Mouse (Mus musculus) kidney, postnatal 0 days (tissue): ENCODE results near the gene Dlk1. TPM values are rescaled to one million over a fixed set of nuclear protein-coding genes. Genes with fewer than 3 reads are reported as not detected.

ENCODE experiments used
- ATAC-seq: fragments of 200-750 bp; cut with Nextera tagmentation; replicated peaks from 2 replicates; pipeline ENCODE4 v1.8.0; 2017; ENCODE audit warnings: low read depth, moderate number of reproducible peaks, moderate TSS enrichment, moderate library complexity; ENCODE audit not compliant: low FRiP score
- DNase-seq: peaks from one replicate; pipeline ENCODE4 v3.0.0-alpha.2; 2016; ENCODE audit warnings: low spot score
- H3K27ac ChIP-seq: fragments of 300-500 bp; sonication (generic); 2 replicates; pipeline ENCODE4 v1.5.1; 2014; ENCODE audit warnings: mild to moderate bottlenecking
- H3K27me3 ChIP-seq: fragments of 300-500 bp; sonication (generic); 2 replicates; pipeline ENCODE4 v1.6.1; 2014; ENCODE audit warnings: low read length, mixed read lengths; ENCODE audit not compliant: insufficient read depth
- H3K36me3 ChIP-seq: fragments of 300-500 bp; sonication (generic); 2 replicates; pipeline ENCODE4 v1.6.1; 2014; ENCODE audit warnings: low read length, mixed read lengths; ENCODE audit not compliant: insufficient read depth
- H3K4me1 ChIP-seq: fragments of 300-500 bp; sonication (generic); replicated peaks from 2 replicates; pipeline ENCODE4 v1.6.1; 2014; ENCODE audit warnings: antibody characterized with exemption, low read length, mixed read lengths; ENCODE audit not compliant: insufficient read depth
- H3K4me2 ChIP-seq: fragments of 300-500 bp; sonication (generic); 2 replicates; pipeline ENCODE4 v1.6.1; 2014; ENCODE audit warnings: mild to moderate bottlenecking, low read length, moderate library complexity, mixed read lengths
- H3K4me3 ChIP-seq: fragments of 300-500 bp; sonication (generic); replicated peaks from 2 replicates; pipeline ENCODE4 v1.5.1; 2014; ENCODE audit warnings: low read depth, low read length
- H3K9ac ChIP-seq: fragments of 300-500 bp; sonication (generic); 2 replicates; pipeline ENCODE4 v1.6.1; 2014; ENCODE audit warnings: low read depth, low read length
- H3K9me3 ChIP-seq: fragments of 300-500 bp; sonication (generic); replicated peaks from 2 replicates; pipeline ENCODE4 v1.6.1; 2016; ENCODE audit warnings: low read length, inconsistent platforms, mixed read lengths
- CTCF ChIP-seq: IDR thresholded peaks from 2 replicates; pipeline ENCODE4 v1.5.1; 2016; ENCODE audit warnings: antibody characterized with exemption, low read depth, mild to moderate bottlenecking, moderate library complexity
- WGBS: fragments of 180-500 bp; shearing (Covaris S2); extraction: QIAGEN DNeasy Blood & Tissue Kit; methylation state at CpG from one replicate; pipeline ENCODE4 v1.1.7; 2014; 5-methylcytosine and 5-hydroxymethylcytosine counted together
- polyA plus RNA-seq: library from polyadenylated mRNA; unstranded; fragments of >200 nt; fragmentation: Nextera tagmentation; extraction: Ambion mirVana; gene quantifications from 2 replicates; pipeline ENCODE4 v1.2.1, GENCODE M21; 2015

The Dlk1 gene
- polyA plus RNA-seq, 1 experiment from 2014 or later, result 31.1 TPM

DNA sequence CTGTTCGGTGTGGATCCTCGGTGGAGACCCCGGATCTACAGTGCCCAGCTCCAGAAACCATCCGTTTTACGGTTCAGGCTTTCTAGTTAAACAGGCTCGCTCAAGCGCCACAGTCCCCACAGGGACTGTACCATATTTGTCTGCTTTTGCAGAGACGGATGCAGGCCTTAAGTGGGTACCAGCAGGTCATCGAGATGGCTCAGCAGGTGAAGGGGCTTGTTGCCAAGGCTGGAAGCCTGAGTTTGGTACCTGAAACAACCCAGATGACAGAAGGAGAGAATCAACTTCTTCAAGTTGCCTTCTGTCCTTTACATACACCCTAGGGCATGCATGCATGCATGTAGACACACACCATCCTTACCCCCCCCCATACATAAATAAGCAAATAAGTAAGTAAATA lies 40.8 kb downstream of the Dlk1 start:
- no peak for ATAC-seq
- no peak for DNase-seq
- no peak for TF ChIP-seq CTCF

DNA sequence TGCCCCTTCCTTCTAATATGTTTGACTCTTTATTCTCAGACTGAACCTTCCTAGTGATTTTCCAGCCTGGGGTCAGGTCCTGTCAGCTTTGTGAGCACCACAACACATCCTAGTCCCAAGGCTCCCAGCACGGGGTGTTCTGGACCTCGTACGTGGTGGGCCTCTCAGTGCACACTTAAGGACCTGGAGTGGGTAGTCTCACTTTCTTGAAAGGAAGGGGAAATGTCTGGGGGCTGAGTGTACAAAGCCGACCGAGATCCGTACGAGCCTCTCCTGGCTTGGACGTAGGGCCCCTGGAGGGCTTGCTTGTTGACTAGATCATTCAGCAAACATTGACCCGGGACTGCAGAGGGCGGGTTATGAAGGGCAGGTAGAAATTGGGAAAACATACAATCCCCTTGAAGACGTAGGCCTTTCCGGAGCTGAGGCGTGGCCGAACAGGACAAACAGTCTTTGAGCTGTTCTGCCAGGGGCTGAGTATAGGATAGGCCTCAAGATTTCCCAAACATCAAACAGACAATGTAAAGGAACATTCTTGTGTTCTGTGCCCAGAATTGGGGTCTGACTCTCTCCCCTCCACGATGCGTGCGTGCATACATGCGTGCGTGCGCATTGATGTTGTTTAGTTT lies 42.5 kb downstream of the Dlk1 start:
- DNase-seq (no peak), ATAC-seq (no peak)
- H3K4me1 ChIP-seq, result no peaks in the 10 kb centered on the region
- H3K9me3 ChIP-seq, result no peaks in the 10 kb centered on the region
- no peak for TF ChIP-seq CTCF
- no peak overlapping the region for H3K4me2 ChIP-seq
- no peaks in the 10 kb centered on the region for H3K27me3 ChIP-seq
- H3K4me3 ChIP-seq, result no peak overlapping the region
- H3K27ac ChIP-seq, result no peak overlapping the region
- 80% methylated on average over 20 of the region's 20 CpGs for WGBS
- no peak overlapping the region for H3K9ac ChIP-seq
- H3K36me3 ChIP-seq, result no peaks in the 10 kb centered on the region

More for the DNA sequence above, 40.8 kb downstream of the Dlk1 start:
- no peak overlapping the region for H3K4me2 ChIP-seq
- no peaks in the 10 kb centered on the region for H3K36me3 ChIP-seq
- 80% methylated on average over 9 of the region's 9 CpGs for WGBS
- no peak overlapping the region for H3K9ac ChIP-seq
- no peaks in the 10 kb centered on the region for H3K9me3 ChIP-seq
- H3K27ac ChIP-seq, result no peak overlapping the region
- H3K27me3 ChIP-seq, result no peaks in the 10 kb centered on the region
- H3K4me3 ChIP-seq, result no peak overlapping the region
- no peaks in the 10 kb centered on the region for H3K4me1 ChIP-seq

- no peak overlapping the region for H3K4me2 ChIP-seq
- no peaks in the 10 kb centered on the region for H3K4me1 ChIP-seq
- no peaks in the 10 kb centered on the region for H3K9me3 ChIP-seq
- H3K27me3 ChIP-seq, result no peaks in the 10 kb centered on the region
- 36% methylated on average over 6 of the region's 6 CpGs for WGBS
- H3K9ac ChIP-seq, result no peak overlapping the region
- peak; percentile 57; the same call in 1 of the 2 replicates for ATAC-seq
- H3K36me3 ChIP-seq, result no peaks in the 10 kb centered on the region
- DNase-seq, result peak; percentile 63
- H3K4me3 ChIP-seq, result no peak overlapping the region
- no peak for TF ChIP-seq CTCF
- no peak overlapping the region for H3K27ac ChIP-seq
These were observed 43.8 kb downstream of the Dlk1 start for GRCm38 (mm10) chr12:109496397-109496796.

DNA sequence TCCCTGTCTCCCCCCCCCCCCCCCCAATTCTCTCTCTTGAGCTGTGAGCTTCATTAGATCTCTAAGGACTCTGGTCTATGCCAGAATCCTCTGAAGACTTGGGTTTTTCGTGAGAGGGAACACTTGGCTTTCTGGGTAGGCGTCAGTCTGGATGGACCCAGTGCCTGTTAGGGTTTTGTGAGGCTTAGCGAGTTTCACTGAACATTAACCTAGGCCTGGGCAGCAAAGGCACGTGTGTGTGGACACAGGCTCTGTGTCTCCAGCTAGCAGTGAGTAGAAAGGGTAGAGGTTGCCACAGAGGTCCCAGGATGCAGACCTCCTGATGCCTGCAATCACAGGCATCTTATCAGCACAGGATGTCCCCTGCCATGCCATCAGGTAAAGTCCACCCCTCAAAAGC lies 48.4 kb downstream of the Dlk1 start:
- H3K4me3 ChIP-seq, result no peak overlapping the region
- no peaks in the 10 kb centered on the region for H3K4me1 ChIP-seq
- no peak for DNase-seq
- H3K27me3 ChIP-seq, result no peaks in the 10 kb centered on the region
- H3K27ac ChIP-seq, result no peak overlapping the region
- no peak overlapping the region for H3K4me2 ChIP-seq
- no peak overlapping the region for H3K9ac ChIP-seq
- no peak for TF ChIP-seq CTCF
- no peaks in the 10 kb centered on the region for H3K9me3 ChIP-seq
- ATAC-seq, result peak; percentile 49; the same call in 1 of the 2 replicates
- 53% methylated on average over 4 of the region's 4 CpGs for WGBS
- no peaks in the 10 kb centered on the region for H3K36me3 ChIP-seq

GRCm38 (mm10) chr12:109502360-109503040 lies 49.9 kb downstream of the Dlk1 start:
- Histone ChIP-seq H3K27ac (no peak overlapping the region), H3K36me3 (no peaks in the 10 kb centered on the region), H3K9ac (no peak overlapping the region), H3K9me3 (no peaks in the 10 kb centered on the region), H3K27me3 (no peaks in the 10 kb centered on the region), H3K4me2 (no peak overlapping the region), H3K4me1 (no peaks in the 10 kb centered on the region), H3K4me3 (no peak overlapping the region)
- ATAC-seq (no peak), DNase-seq (no peak)
- 89% methylated on average over 6 of the region's 6 CpGs for WGBS
- no peak for TF ChIP-seq CTCF

DNA sequence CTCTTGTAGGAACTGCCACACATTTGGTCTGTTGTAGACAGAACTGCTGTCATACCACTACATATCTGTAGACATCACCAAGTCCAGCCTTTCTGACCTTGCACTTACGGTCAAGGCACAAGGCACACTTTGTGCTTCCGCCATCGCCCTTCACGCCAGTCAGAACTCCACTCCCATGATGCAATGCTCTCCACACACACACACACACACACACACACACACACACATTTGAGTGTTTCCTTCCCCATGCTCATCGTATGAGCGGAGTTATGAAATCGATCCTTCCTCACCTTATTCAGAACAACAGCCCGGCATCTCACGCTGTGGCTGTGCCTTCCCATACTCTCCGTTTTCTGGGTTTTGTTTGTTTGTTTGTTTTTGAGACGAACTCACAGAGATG lies 55.1 kb downstream of the Dlk1 start:
- 84% methylated on average over 11 of the region's 11 CpGs for WGBS
- no peaks in the 10 kb centered on the region for H3K36me3 ChIP-seq
- H3K4me3 ChIP-seq, result no peak overlapping the region
- no peak for ATAC-seq
- H3K9ac ChIP-seq, result no peak overlapping the region
- H3K4me1 ChIP-seq, result peaks cover 5% of the 10 kb centered on the region; the same call in 1 of the 2 replicates
- no peaks in the 10 kb centered on the region for H3K27me3 ChIP-seq
- H3K4me2 ChIP-seq, result no peak overlapping the region
- TF ChIP-seq CTCF, result no peak
- no peak overlapping the region for H3K27ac ChIP-seq
- H3K9me3 ChIP-seq, result no peaks in the 10 kb centered on the region
- DNase-seq, result no peak
